Mouse (Mus musculus) right cerebral cortex, postnatal 25 days (tissue): ENCODE results near the gene Dynlt1b.
"Not testable (repeated sequence)": the region's sequence is repeated elsewhere in the genome, so short reads cannot be mapped to it uniquely, and the experiment has no call there.

Experiments
- DNase-seq: peaks from one replicate; pipeline ENCODE4 v3.0.0; 2022

Gene Dynlt1b

GRCm38 (mm10) chr17:6424294-6424980, 5.5 kb upstream of the Dynlt1b start:
- not testable (repeated sequence) for DNase-seq

DNA sequence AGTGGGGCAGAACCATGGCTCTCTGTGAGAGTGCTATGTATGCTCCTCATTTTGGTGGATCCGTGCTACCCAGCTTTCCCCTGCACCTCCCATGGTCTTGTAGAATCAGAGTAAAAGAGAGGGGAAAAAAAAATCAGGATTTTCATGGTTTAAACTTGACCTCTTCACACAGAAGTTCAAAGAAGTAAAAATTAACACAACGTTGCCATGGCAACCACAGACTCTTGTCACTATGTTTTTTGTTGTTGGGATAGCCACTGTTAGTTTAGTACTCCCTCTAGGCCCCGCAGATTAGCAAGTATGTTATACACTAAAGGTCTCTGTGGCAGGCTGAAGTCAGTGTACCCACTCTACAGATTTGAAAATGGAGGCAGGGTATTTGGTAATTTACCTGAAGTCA, 4.6 kb upstream of the Dynlt1b start:
- DNase-seq: not testable (repeated sequence)

GRCm38 (mm10) chr17:6426869-6427268, 3.0 kb upstream of the Dynlt1b start:
- DNase-seq: not testable (repeated sequence)

GRCm38 (mm10) chr17:6428926-6429325, 986 bp upstream of the Dynlt1b start:
- not testable (repeated sequence) for DNase-seq

GRCm38 (mm10) chr17:6430410-6431001, 594 bp downstream of the Dynlt1b start:
- DNase-seq: not testable (repeated sequence)

- not testable (repeated sequence) for DNase-seq
Measured at GRCm38 (mm10) chr17:6432456-6432855, 2.5 kb downstream of the Dynlt1b start.

DNA sequence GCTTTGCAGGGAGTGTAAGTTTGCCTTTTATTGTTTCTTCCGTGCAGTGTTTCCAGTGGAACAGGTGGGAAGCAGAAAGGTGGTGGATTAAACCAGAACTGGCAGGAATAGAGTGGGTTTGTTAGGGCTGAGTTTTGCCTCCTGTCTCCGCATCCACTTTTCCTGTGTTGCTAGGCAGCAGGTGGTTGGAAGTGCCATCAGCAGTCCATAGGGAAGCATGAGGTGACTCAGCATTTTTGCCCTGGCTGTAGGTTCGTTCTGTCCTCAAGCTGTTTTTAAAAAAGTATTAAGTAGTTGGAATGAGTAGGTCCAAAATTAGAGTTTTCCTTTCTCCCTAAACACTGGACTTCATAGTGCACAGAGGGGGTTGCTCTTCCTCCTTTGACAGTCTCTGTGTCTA, 3.8 kb downstream of the Dynlt1b start:
- peak; percentile 58 for DNase-seq

DNA sequence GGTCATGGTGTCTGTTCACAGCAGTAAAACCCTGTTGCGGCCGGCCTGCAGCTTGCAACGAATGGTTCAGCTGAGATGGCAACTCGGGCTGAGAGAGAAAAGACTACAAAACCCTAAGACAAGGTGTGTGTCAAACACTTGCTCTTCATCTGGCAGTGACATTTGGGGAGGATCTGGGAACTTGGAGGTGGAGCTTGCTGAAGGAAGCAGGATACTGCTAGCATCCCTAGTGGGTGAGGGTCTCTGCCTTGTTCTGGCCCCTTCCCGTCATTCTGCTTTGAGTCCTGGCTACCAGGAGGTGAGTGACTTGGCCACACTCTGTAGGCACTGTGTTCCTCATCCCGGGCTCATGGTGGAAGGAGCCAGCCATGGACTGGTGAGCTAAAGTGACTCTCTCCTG, 8.2 kb downstream of the Dynlt1b start:
- not testable (repeated sequence) for DNase-seq

- not testable (repeated sequence) for DNase-seq
Measured at GRCm38 (mm10) chr17:6439913-6440312, 10.0 kb downstream of the Dynlt1b start.

DNA sequence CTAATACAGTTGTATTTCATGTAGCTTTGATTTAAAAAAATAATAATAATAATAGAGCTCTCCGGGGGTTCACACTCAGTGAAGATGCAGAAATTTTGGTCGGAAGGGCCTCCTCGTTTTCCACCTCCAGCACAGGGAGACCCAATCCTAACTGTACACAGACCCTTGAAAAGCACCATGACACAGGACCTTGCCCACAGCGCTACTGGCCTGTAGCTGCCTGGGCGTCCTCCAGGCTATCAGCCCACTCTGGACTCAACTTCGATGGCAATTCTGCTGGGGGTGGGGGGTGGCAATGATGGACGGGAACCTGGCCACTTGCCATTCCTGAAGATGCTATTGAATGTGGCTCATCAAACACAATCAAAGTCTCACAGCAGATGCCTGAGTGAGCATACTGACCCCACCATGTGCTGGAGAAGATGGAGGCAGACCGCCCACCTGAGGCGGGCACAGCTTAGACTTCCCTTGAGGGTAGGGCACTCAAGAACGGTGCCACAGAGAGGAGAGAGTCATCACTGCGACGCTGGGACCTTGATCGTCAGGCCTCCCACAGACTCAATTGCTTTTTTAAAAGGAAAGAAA, 10.7 kb downstream of the Dynlt1b start:
- peak; percentile 11 for DNase-seq

DNA sequence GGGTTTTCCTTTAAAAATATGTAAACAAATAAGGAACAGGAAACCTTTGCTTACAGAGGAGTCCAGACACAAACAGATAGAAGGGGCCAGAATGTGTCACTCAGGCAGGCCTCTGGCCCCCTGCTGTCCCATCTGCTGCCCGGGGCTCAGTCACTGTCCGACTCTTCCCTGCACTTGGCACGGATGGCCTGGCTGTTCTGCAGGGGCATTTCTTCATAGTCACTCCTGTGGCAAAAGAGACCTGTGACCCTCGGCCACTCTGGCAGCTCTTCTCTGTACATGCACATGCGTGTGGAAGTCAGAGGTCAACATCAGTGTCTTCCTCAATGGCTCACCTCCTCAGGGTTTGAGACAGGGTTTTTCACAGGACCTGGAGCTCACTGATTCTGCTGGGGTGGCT, 11.3 kb downstream of the Dynlt1b start:
- DNase-seq: not testable (repeated sequence)

- DNase-seq: not testable (repeated sequence)
Measured at GRCm38 (mm10) chr17:6442513-6442912, 12.6 kb downstream of the Dynlt1b start.

DNA sequence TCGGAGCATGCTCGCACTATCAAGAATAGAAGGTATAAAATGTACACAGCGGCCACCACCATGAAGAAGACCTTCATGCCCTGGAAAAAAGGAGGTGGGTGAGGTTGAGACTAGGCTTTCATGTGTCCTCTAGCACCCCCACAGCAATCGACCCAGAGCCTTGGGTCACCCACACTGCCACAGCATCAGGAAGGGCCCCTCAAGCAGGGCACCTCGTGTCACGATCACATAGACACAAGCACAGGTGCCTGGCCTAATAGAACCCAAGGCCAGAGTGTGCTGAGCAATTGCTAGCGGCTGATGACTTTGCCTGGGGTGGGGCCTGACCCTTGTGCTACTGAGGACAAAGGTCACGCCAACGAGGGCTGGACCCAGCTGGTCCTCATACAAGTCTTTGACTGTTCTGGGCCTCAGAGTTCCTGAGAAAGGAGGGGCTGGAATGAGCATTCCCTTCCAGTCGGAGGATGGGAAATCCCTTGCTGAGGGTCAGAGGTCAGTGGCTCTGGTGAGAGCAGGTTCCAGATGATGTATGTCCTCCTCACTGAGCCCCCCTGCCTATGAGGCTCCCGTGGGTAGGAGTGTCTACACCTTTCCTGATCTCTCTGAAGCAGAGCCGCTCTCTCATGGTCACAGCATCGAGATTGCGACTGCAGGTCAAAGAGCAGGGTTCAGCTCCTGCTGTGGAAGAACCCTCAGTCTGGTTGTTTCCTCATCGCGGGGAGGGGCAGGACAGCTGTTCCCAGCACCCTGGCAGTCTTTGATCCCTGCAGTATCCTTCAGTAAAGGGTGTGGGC, 16.1 kb downstream of the Dynlt1b start:
- DNase-seq: not testable (repeated sequence)

DNA sequence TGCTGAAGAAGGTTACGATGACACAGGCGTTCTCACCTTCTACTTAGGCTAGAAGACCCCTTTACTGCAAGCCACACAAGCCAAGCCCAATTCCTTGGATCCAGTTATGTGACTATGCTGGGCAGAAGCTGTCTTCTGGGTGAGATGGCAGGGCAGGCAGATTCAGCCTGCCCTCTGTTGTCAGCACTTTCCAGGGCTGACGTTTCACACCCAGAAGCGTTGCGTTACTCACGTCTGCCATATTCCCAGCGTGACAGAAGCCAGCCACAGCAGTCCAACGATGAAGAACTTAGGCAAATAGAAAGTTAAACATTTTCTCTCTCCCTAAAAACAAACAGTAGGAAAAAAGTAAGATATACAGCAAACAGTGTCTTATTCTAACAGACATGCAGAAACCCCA, 18.4 kb downstream of the Dynlt1b start:
- DNase-seq: not testable (repeated sequence)

GRCm38 (mm10) chr17:6449166-6449565, 19.3 kb downstream of the Dynlt1b start:
- not testable (repeated sequence) for DNase-seq

DNA sequence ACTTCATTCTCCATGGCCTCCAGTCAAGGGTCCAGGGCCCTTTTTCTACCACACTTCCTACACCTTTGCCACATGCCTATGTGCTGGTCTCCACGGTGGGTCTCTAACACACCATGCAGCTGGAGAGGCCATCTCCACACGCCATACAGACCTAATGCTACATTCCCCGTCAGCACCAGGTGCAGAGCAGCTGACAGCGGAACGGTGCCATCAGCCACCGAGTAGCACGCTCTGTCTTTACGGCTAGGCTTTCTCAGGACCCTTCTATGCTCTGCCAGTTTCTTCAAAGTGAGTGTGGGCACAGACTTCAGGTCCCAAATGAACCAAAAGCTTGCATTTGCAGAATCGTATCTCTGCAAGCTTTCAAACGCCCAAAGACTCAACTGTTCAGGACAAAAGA, 21.3 kb downstream of the Dynlt1b start:
- DNase-seq: not testable (repeated sequence)

DNA sequence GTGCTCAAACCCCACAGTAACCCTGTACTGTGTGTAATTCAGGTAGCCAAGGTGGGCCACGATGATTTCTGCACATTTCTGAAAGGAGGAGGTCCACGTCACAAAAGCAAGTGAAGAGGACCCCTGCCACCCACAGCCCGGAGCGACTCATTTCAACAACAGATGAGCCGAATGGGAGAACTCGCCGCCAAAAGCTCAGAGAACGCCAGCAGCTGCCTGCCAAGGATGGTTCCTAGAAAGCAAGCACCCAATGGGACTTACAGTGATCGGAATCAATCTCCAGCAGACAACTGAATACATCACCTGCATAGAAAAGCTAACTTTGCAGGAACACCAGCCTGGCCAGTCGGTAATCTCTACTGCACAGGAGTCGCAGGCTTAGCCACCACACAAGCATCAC, 22.8 kb downstream of the Dynlt1b start:
- peak; percentile 80 for DNase-seq

GRCm38 (mm10) chr17:6454703-6455102, 24.8 kb downstream of the Dynlt1b start:
- DNase-seq: not testable (repeated sequence)

GRCm38 (mm10) chr17:6455883-6456282, 26.0 kb downstream of the Dynlt1b start:
- DNase-seq: not testable (repeated sequence)

- DNase-seq: not testable (repeated sequence)
Measured at GRCm38 (mm10) chr17:6456614-6457402, 26.9 kb downstream of the Dynlt1b start.

DNA sequence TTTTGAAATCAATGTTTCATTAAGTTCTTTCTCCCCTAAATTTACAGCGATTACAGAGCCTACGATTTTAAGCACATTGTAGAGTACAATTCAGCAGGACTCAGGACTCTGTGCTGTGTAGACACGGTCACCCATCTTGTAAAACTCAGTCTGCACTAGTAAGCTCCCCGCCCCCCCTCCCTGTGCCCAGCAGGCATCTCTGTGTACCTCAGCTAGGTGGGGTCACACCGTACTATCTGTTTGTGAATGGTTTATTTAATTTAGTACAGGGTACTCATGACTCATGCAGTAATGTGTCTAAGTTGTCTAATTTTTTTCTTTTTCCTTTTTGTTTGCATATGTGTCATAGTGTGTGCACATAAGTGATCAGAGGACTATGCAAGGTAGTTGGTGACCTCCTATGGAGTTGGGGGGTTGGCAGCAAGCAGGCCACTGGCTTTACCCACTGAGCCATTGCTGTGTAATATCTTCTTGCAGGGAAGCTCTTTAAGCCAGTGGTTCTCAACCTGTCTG, 31.2 kb downstream of the Dynlt1b start:
- DNase-seq: not testable (repeated sequence)

DNA sequence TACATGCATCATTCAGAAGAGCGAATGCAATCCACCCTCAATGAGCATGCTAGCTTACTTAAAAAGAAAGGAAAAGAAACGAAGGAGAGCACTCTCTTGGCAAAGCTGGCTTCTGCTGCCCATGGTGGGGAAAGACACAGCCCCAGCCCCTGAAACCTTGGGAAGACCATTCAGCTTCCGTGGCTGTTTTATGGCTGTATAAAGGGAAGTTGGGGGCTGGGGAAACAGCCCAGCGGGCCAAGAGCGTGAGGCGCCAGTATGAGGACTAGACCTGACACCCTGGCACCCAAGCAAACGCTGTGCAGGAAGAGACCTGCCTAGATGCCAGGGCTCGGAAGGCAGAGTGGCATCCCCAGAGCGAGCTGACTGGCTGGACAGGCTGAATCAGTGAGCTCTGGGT, 35.8 kb downstream of the Dynlt1b start:
- not testable (repeated sequence) for DNase-seq
